Mouse (Mus musculus) hindbrain, embryonic 12.5 days (tissue): ENCODE measurements at regions not wholly inside any gene's neighbourhood (a gene's known extent, or its start where the extent isn't known, plus 50 kb on each side); places are given as distances from the start of the nearest gene placed in this dataset.

Source experiments
- ATAC-seq: fragments of 200-750 bp; cut with Nextera tagmentation; 2 replicates; pipeline ENCODE4 v1.8.0; 2017; ENCODE audit warnings: moderate TSS enrichment; ENCODE audit not compliant: low FRiP score
- H3K27ac ChIP-seq: fragments of 300-500 bp; sonication (generic); 2 replicates; pipeline ENCODE4 v1.5.1; 2016; ENCODE audit warnings: mild to moderate bottlenecking
- H3K27me3 ChIP-seq: fragments of 300-500 bp; sonication (generic); 2 replicates; pipeline ENCODE4 v1.6.1; 2016; ENCODE audit warnings: mild to moderate bottlenecking
- H3K36me3 ChIP-seq: fragments of 300-500 bp; sonication (generic); 2 replicates; pipeline ENCODE4 v1.6.1; 2016; ENCODE audit warnings: mild to moderate bottlenecking
- H3K4me1 ChIP-seq: fragments of 300-500 bp; sonication (generic); 2 replicates; pipeline ENCODE4 v1.6.1; 2016
- H3K4me2 ChIP-seq: fragments of 300-500 bp; sonication (generic); replicated peaks from 2 replicates; pipeline ENCODE4 v1.6.1; 2016; ENCODE audit warnings: mild to moderate bottlenecking
- H3K4me3 ChIP-seq: fragments of 300-500 bp; sonication (generic); 2 replicates; pipeline ENCODE4 v1.5.1; 2016; ENCODE audit warnings: mild to moderate bottlenecking
- H3K9ac ChIP-seq: fragments of 300-500 bp; sonication (generic); 2 replicates; pipeline ENCODE4 v1.6.1; 2016; ENCODE audit warnings: mild to moderate bottlenecking, moderate library complexity
- H3K9me3 ChIP-seq: fragments of 300-500 bp; sonication (generic); replicated peaks from 2 replicates; pipeline ENCODE4 v1.6.1; 2016; ENCODE audit warnings: mild to moderate bottlenecking
- WGBS: fragments of 180-500 bp; shearing (Covaris S2); methylation state at CpG from one replicate; pipeline ENCODE4 v1.1.7; 2016; 5-methylcytosine and 5-hydroxymethylcytosine counted together

GRCm38 (mm10) chr6:17157270-17157669 is 92.3 kb downstream of the Tes start:
- Histone ChIP-seq H3K4me2 (no peak overlapping the region), H3K4me3 (no peak overlapping the region), H3K9me3 (no peaks in the 10 kb centered on the region), H3K36me3 (no peaks in the 10 kb centered on the region), H3K27me3 (no peaks in the 10 kb centered on the region), H3K4me1 (no peaks in the 10 kb centered on the region), H3K27ac (no peak overlapping the region), H3K9ac (no peak overlapping the region)
- no peak for ATAC-seq
- WGBS, result 87% methylated on average over 6 of the region's 6 CpGs

- Histone ChIP-seq H3K27me3 (no peaks in the 10 kb centered on the region), H3K9me3 (no peaks in the 10 kb centered on the region), H3K4me1 (peaks cover 25% of the 10 kb centered on the region), H3K9ac (no peak overlapping the region), H3K4me3 (no peak overlapping the region), H3K27ac (no peak overlapping the region), H3K4me2 (peak overlapping the region; percentile 37), H3K36me3 (no peaks in the 10 kb centered on the region)
- peak; percentile 69 for ATAC-seq
- WGBS, result 42% methylated on average over 18 of the region's 18 CpGs
These were observed 105.2 kb downstream of the Tes start for GRCm38 (mm10) chr6:17169971-17170781.

GRCm38 (mm10) chr6:17170782-17171272 is 105.9 kb downstream of the Tes start:
- Histone ChIP-seq H3K9me3 (no peaks in the 10 kb centered on the region), H3K4me2 (peak overlapping the region; percentile 37), H3K27ac (0 out of 2 replicates have a peak overlapping the region, but pooled peaks have one; percentile 36), H3K27me3 (no peaks in the 10 kb centered on the region), H3K4me1 (peaks cover 25% of the 10 kb centered on the region), H3K9ac (no peak overlapping the region), H3K36me3 (no peaks in the 10 kb centered on the region), H3K4me3 (no peak overlapping the region)
- WGBS, result 41% methylated on average over 7 of the region's 7 CpGs
- peak; percentile 36 for ATAC-seq

GRCm38 (mm10) chr6:17171273-17172011 is 106.5 kb downstream of the Tes start:
- no peak overlapping the region for H3K4me3 ChIP-seq
- no peaks in the 10 kb centered on the region for H3K9me3 ChIP-seq
- no peak overlapping the region; the same call in 1 of the 2 replicates for H3K9ac ChIP-seq
- H3K4me1 ChIP-seq, result peaks cover 25% of the 10 kb centered on the region
- H3K36me3 ChIP-seq, result no peaks in the 10 kb centered on the region
- peak overlapping the region; percentile 36; the same call in 1 of the 2 replicates for H3K27ac ChIP-seq
- H3K4me2 ChIP-seq, result peak overlapping the region; percentile 37
- 15% methylated on average over 17 of the region's 17 CpGs for WGBS
- peak; percentile 76 for ATAC-seq
- H3K27me3 ChIP-seq, result no peaks in the 10 kb centered on the region

- Histone ChIP-seq H3K4me2 (peak overlapping the region; percentile 37; the same call in 1 of the 2 replicates), H3K4me1 (peaks cover 25% of the 10 kb centered on the region), H3K36me3 (no peaks in the 10 kb centered on the region), H3K9me3 (no peaks in the 10 kb centered on the region), H3K9ac (no peak overlapping the region), H3K27ac (0 out of 2 replicates have a peak overlapping the region, but pooled peaks have one; percentile 12), H3K4me3 (no peak overlapping the region), H3K27me3 (no peaks in the 10 kb centered on the region)
- ATAC-seq, result no peak
- 39% methylated on average over 1 of the region's 1 CpGs for whole genome bisulfite sequencing
These were observed 107.1 kb downstream of the Tes start for GRCm38 (mm10) chr6:17172050-17172449.

GRCm38 (mm10) chr6:17177153-17177552 is 103.8 kb upstream of the Cav2 start:
- ATAC-seq, result no peak
- Histone ChIP-seq H3K4me3 (no peak overlapping the region), H3K4me2 (no peak overlapping the region), H3K27ac (no peak overlapping the region), H3K9ac (no peak overlapping the region), H3K9me3 (no peaks in the 10 kb centered on the region), H3K36me3 (no peaks in the 10 kb centered on the region), H3K27me3 (no peaks in the 10 kb centered on the region), H3K4me1 (no peaks in the 10 kb centered on the region)
- 64% methylated on average over 7 of the region's 7 CpGs for WGBS

GRCm38 (mm10) chr6:17179476-17179875 is 101.5 kb upstream of the Cav2 start:
- no peak overlapping the region for H3K4me3 ChIP-seq
- no peaks in the 10 kb centered on the region for H3K27me3 ChIP-seq
- H3K9ac ChIP-seq, result no peak overlapping the region
- no peak overlapping the region for H3K27ac ChIP-seq
- no peaks in the 10 kb centered on the region for H3K36me3 ChIP-seq
- H3K4me2 ChIP-seq, result no peak overlapping the region
- ATAC-seq, result no peak
- 67% methylated on average over 1 of the region's 1 CpGs for WGBS
- H3K4me1 ChIP-seq, result no peaks in the 10 kb centered on the region
- no peaks in the 10 kb centered on the region for H3K9me3 ChIP-seq

GRCm38 (mm10) chr6:17186604-17187003 is 94.4 kb upstream of the Cav2 start:
- no peak for ATAC-seq
- Histone ChIP-seq H3K4me2 (no peak overlapping the region), H3K4me3 (no peak overlapping the region), H3K4me1 (no peaks in the 10 kb centered on the region), H3K9me3 (no peaks in the 10 kb centered on the region), H3K36me3 (no peaks in the 10 kb centered on the region), H3K27ac (no peak overlapping the region), H3K9ac (no peak overlapping the region), H3K27me3 (no peaks in the 10 kb centered on the region)
- WGBS, result 91% methylated on average over 5 of the region's 5 CpGs

- ATAC-seq, result no peak
- no peaks in the 10 kb centered on the region for H3K27me3 ChIP-seq
- H3K36me3 ChIP-seq, result no peaks in the 10 kb centered on the region
- no peak overlapping the region for H3K4me2 ChIP-seq
- no peaks in the 10 kb centered on the region for H3K9me3 ChIP-seq
- no peak overlapping the region for H3K9ac ChIP-seq
- no peak overlapping the region for H3K4me3 ChIP-seq
- no peak overlapping the region for H3K27ac ChIP-seq
- WGBS, result 54% methylated on average over 4 of the region's 4 CpGs
- H3K4me1 ChIP-seq, result no peaks in the 10 kb centered on the region
These were observed 93.9 kb upstream of the Cav2 start for GRCm38 (mm10) chr6:17187106-17187505.

GRCm38 (mm10) chr6:17195538-17195937 is 85.4 kb upstream of the Cav2 start:
- no peak for ATAC-seq

GRCm38 (mm10) chr6:17197728-17198397 is 83.1 kb upstream of the Cav2 start:
- WGBS, result 72% methylated on average over 18 of the region's 18 CpGs
- no peak for ATAC-seq
- no peaks in the 10 kb centered on the region for H3K36me3 ChIP-seq
- no peaks in the 10 kb centered on the region for H3K27me3 ChIP-seq
- H3K9me3 ChIP-seq, result no peaks in the 10 kb centered on the region
- no peaks in the 10 kb centered on the region for H3K4me1 ChIP-seq
- H3K9ac ChIP-seq, result no peak overlapping the region
- no peak overlapping the region for H3K4me2 ChIP-seq
- H3K4me3 ChIP-seq, result no peak overlapping the region
- H3K27ac ChIP-seq, result no peak overlapping the region

More at GRCm38 (mm10) chr6:17195538-17195937, 85.4 kb upstream of the Cav2 start:
- Histone ChIP-seq H3K4me3 (no peak overlapping the region), H3K36me3 (no peaks in the 10 kb centered on the region), H3K9ac (no peak overlapping the region), H3K4me1 (no peaks in the 10 kb centered on the region), H3K9me3 (no peaks in the 10 kb centered on the region), H3K4me2 (no peak overlapping the region), H3K27me3 (no peaks in the 10 kb centered on the region), H3K27ac (no peak overlapping the region)
- WGBS, result 66% methylated on average over 4 of the region's 4 CpGs

GRCm38 (mm10) chr6:17198876-17199275 is 82.1 kb upstream of the Cav2 start:
- Histone ChIP-seq H3K4me1 (no peaks in the 10 kb centered on the region), H3K27ac (no peak overlapping the region), H3K4me2 (no peak overlapping the region), H3K27me3 (no peaks in the 10 kb centered on the region), H3K4me3 (no peak overlapping the region), H3K36me3 (no peaks in the 10 kb centered on the region), H3K9me3 (no peaks in the 10 kb centered on the region), H3K9ac (no peak overlapping the region)
- ATAC-seq, result no peak
- 83% methylated on average over 9 of the region's 9 CpGs for WGBS
